Mouse (Mus musculus) ovary, postnatal 36 days (tissue): Measurements from ENCODE around the gene Slc12a8.

ENCODE experiments used
- DNase-seq: peaks from one replicate; pipeline ENCODE4 v3.0.0; 2022; ENCODE audit warnings: low spot score, mixed read lengths

Slc12a8 gene

DNA sequence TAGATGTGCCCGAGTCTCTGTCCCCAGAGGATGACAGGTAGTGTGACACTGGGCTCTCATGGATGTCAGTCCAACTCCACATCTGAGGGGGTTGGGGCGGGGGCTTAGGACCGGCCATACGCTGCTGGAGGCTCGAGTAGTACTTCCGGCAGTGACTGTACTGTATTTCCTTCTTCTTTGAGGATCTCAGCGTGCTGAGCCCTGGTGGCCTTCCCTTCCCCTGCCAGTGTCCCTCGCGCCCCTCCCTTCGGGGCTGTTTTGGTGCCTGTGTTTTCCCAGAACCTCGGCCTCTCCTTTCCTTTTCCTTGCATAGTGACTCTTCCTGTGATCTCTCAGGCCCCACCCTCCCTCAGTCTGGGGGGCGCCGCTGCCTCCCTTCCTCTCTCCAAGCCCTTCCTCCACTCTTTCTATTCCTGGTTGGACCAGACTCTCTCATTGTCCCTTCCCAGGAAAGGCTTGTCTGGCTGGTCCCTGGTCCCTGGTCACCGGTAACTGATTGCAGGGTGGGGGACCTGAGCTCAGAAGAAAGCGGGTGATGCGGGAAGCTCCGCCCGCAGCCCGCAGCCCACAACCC is 66.8 kb downstream of the Slc12a8 start:
- no peak for DNase-seq

GRCm38 (mm10) chr16:33584455-33585082 is 67.4 kb downstream of the Slc12a8 start:
- no peak for DNase-seq

- no peak for DNase-seq
Measured at GRCm38 (mm10) chr16:33585083-33585460, 67.9 kb downstream of the Slc12a8 start.

- DNase-seq, result peak; percentile 50
Measured at GRCm38 (mm10) chr16:33587283-33588127, 70.4 kb downstream of the Slc12a8 start.

DNA sequence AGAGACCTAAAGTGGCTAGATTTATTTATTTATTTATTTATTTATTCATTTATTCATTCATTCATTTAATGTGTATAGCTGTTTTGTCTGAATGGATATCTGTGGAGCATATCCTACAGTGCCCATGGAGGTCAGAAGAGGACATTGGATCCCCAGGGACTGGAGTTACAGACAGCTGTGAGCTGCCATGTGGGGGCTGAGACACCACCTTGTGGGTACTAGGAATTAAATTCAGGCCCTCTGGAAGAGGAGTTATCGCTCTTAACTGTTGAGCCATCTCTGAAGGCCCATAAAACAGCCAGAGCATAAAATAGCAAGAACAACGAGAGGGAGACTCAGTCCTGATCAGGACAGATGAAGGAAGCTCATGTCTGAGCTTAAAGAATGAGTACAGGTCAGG is 71.7 kb downstream of the Slc12a8 start:
- DNase-seq, result no peak

DNA sequence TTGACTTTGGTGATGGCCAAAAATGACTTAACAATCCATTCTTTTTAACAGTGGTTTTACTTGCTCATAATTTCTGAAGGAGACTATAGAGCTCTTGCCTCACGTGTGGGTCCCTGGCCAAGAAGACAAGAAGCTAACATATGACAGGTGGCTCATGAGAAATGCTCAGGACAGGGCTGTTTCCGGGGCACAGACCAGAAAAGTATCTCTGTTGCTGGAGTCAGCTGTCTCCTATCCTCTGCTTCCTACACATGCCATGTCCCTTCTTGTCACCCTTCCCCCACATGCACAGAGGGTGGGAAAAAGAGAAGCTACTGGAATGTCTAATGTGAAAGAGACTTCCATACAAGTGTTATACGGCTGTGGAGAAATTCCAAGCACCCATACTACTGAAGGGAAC is 73.3 kb downstream of the Slc12a8 start:
- no peak for DNase-seq

DNA sequence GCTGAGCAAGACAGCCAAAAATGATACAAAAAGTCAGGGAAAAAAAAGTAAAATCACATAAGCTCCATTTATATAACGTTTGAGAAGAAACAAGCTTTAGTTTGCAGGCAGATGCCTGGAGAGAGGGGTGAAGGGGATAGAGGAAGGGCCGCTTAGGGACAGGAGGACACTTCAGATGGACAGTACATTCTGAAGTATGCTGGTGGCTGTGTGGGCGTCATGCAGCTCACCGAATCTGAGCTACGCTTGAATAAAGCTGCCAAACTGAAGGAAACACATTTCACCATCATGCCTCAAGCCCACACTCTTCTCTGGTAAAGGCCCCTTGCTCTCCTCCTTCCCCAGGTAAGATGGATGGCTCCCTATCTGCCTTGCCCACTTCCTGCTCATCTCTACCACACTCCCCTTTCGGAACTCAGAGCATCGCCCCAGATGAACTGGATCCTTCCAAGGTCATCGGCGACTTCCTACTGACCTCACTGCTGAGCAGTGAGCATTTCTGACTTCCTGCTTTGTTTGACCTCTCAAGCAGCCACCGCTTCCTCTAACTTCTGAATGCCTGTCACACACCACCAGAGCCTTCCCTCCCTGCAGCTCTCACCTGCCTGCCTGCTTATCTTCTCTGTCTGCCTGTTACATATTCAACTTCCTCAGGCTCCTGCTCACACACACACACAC is 74.4 kb downstream of the Slc12a8 start:
- DNase-seq, result no peak

- no peak for DNase-seq
Measured at GRCm38 (mm10) chr16:33592286-33592685, 75.2 kb downstream of the Slc12a8 start.

DNA sequence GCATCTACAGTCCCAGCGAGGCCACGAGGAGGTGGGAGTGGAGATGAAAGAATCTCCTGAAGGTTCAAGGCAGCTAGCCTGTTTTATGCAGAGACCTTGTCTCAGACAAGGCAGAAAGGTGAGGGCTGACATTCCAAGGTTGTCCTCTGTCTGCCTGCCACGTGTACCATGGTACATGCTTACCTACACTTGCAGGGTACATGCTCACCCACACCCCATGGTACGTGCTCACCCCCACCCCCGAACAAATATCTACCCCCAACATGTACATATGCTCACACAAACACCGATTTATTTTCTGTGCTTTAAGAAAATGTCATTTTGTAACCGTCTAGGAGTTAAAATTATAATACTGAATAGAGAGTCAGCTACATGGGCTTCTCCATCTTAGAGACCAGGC is 76.3 kb downstream of the Slc12a8 start:
- DNase-seq, result no peak

- DNase-seq, result no peak
Measured at GRCm38 (mm10) chr16:33594037-33594771, 77.1 kb downstream of the Slc12a8 start.

DNA sequence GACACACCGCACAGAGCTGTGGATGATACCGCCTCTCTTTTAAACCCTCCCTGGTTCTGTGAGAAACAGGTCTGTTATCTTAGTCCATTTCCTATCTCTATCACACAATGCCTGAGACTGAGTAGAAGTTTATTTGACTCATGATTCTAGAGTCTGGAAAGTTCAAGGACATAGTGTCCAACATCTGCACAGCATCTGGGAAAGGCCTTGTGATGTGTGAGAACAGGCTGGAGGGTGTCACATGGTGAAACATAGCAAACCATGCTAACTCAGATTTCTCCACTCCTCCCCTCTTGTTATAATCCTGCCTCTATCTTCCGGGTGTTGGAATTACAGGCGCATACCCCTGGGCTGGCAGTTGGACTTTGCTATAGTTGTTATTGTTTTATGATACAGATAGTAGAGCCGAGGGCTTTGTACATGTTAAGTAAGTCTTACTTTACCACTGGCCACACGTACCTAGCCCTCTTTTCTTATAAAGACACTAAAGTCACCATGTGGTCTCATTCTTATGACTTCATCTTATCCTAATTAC is 78.2 kb downstream of the Slc12a8 start:
- no peak for DNase-seq

DNA sequence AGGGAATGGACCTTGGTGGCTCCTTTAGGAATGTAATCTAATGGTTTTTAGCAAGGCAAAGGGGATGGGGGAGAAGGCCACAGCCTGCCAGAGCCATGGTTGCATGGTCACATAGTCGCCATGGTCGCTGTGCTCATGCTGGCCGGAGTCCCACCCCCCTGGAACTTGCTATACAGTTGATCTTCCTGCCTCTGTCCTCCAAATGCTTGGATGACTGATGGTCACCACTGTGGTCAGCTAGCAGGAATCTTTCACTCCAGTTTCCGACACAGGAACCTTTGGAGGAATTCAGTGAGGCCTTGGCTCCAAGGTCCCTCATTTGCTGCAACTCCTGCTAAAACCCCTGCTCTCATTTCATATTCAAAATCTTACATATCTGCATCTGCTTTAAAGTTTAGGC is 79.1 kb downstream of the Slc12a8 start:
- no peak for DNase-seq

GRCm38 (mm10) chr16:33600216-33600615 is 83.1 kb downstream of the Slc12a8 start:
- no peak for DNase-seq

DNA sequence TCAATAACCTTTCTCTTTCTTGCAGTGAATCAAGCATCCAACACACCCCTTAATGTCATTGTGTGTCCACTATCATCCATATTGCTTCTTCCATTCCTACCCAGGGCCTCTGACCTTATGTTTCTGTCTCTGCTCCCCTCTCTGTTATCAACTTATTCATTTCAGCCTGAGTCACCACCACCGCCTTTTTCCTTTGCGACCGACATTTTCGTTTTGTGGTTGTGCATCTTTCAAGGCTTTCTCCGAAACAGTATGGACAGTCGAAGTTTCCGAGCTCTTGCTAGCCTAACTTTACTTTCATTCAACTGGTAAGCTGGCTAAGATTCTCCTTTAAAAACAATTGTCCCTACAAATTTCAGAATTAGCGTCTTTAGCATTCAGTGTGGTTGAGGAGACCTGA is 84.2 kb downstream of the Slc12a8 start:
- DNase-seq, result no peak

- no peak for DNase-seq
Measured at GRCm38 (mm10) chr16:33605647-33606596, 88.8 kb downstream of the Slc12a8 start.

GRCm38 (mm10) chr16:33606691-33607532 is 89.8 kb downstream of the Slc12a8 start:
- DNase-seq, result no peak

DNA sequence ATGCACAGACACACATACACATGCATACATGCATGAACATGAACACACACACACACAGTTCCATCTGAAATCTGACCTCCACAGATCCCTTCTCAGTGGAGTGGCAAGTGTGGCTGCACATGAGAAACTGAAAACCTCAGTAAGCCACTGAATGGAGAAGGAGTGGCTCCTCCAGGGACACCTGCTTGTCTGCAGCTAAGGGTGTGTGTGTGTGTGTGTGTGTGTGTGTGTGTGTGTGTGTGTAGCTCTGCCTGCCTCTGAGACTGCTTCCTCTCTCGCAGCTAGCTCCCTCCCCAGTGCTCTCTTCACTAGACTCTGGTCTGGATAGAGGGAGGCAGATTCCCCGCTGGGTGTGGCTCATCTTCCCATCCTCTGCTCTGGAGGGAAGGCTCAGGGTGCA is 92.4 kb downstream of the Slc12a8 start:
- no peak for DNase-seq

- no peak for DNase-seq
Measured at GRCm38 (mm10) chr16:33610466-33610865, 93.3 kb downstream of the Slc12a8 start.

- DNase-seq, result no peak
Measured at GRCm38 (mm10) chr16:33611291-33611690, 94.2 kb downstream of the Slc12a8 start.
